Mouse (Mus musculus) midbrain, embryonic 15.5 days (tissue): ENCODE data around the gene Tead2. TPM values are rescaled to one million over a fixed set of nuclear protein-coding genes. Genes with fewer than 3 reads are reported as not detected.
"Not testable (repeated sequence)": the region's sequence is repeated elsewhere in the genome, so short reads cannot be mapped to it uniquely, and the experiment has no call there.

Experiments used
- ATAC-seq: fragments of 200-750 bp; cut with Nextera tagmentation; replicated peaks from 2 replicates; pipeline ENCODE4 v1.8.0; 2017; ENCODE audit warnings: moderate TSS enrichment
- H3K27ac ChIP-seq: fragments of 300-500 bp; sonication (generic); 2 replicates; pipeline ENCODE4 v1.5.1; 2015; ENCODE audit warnings: mild to moderate bottlenecking, inconsistent platforms
- H3K27me3 ChIP-seq: fragments of 300-500 bp; sonication (generic); replicated peaks from 2 replicates; pipeline ENCODE4 v1.6.1; 2015; ENCODE audit warnings: inconsistent platforms
- H3K36me3 ChIP-seq: fragments of 300-500 bp; sonication (generic); replicated peaks from 2 replicates; pipeline ENCODE4 v1.6.1; 2015; ENCODE audit warnings: inconsistent platforms
- H3K4me1 ChIP-seq: fragments of 300-500 bp; sonication (generic); 2 replicates; pipeline ENCODE4 v1.6.1; 2015; ENCODE audit warnings: inconsistent platforms
- H3K4me2 ChIP-seq: fragments of 300-500 bp; sonication (generic); 2 replicates; pipeline ENCODE4 v1.6.1; 2015; ENCODE audit warnings: inconsistent platforms, mild to moderate bottlenecking, moderate library complexity
- H3K4me3 ChIP-seq: fragments of 300-500 bp; sonication (generic); 2 replicates; pipeline ENCODE4 v1.5.1; 2015; ENCODE audit warnings: mild to moderate bottlenecking, inconsistent platforms
- H3K9ac ChIP-seq: fragments of 300-500 bp; sonication (generic); 2 replicates; pipeline ENCODE4 v1.6.1; 2015; ENCODE audit warnings: mild to moderate bottlenecking, inconsistent platforms
- H3K9me3 ChIP-seq: fragments of 300-500 bp; sonication (generic); 2 replicates; pipeline ENCODE4 v1.6.1; 2016; ENCODE audit warnings: inconsistent platforms
- WGBS: fragments of 180-500 bp; shearing (Covaris S2); methylation state at CpG from one replicate; pipeline ENCODE4 v1.1.7; 2015; ENCODE audit warnings: mixed read lengths; 5-methylcytosine and 5-hydroxymethylcytosine counted together
- polyA plus RNA-seq: library from polyadenylated mRNA; unstranded; fragments of >200 nt; fragmentation: Nextera tagmentation; extraction: Ambion mirVana; gene quantifications from 2 replicates; pipeline ENCODE4 v1.2.1, GENCODE M21; 2015

The Tead2 gene
- 45.7 and 55.8 TPM in 2 replicates for polyA plus RNA-seq

DNA sequence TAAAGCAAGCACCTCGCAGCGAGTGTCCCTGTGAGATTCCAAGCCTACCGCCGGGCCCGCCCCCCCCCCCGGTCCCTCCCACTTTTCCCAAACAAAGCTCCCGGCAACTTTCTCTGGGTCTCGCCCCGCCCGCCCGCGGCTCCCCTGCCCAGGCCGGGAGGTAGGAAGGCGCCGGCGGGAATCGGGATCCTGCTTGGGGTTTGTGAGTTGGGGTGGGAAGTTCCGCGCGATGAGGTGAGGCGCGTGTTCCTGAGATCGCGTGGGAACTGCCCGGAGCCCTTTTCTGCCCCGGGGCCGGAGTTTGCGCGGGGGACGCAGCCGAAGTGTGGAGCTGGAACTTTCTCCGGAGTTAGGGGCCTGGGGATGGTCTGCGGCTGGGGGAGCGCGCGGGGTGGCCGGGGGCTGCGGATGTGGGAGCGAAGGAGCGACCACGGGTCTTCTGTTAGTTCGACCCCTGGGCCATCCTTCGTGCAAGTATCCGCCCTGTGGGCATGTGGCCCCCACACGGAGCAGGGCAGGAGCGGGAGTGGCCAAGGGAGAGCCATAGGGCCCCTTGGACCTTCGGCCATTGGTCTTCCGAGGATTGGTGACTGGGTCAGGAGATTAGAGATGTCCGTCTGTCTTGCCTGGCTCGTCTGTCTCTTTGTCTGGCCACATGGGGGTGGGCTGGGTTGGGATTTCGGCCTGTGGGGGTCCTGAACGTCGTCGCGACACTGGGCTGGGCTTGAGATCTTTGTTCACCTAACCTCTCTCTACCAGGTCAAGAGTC lies at the start of gene Tead2:
Gene Tead2, plus strand, starts transcription at position 81 of the 769 bp plus-strand sequence.
- Histone ChIP-seq H3K4me2 (peak within 1 kb of the TSS; percentile 63), H3K27ac (peak within 1 kb of the TSS; percentile 71), H3K4me3 (peak within 1 kb of the TSS; percentile 42), H3K36me3 (no peaks in the 10 kb centered on the region), H3K9me3 (no peaks in the 10 kb centered on the region), H3K27me3 (peaks cover 15% of the 10 kb centered on the region), H3K9ac (peak within 1 kb of the TSS; percentile 43), H3K4me1 (peaks cover 19% of the 10 kb centered on the region)
- 2% methylated on average over 54 of the region's 55 CpGs for WGBS
- ATAC-seq: peak; percentile 43

DNA sequence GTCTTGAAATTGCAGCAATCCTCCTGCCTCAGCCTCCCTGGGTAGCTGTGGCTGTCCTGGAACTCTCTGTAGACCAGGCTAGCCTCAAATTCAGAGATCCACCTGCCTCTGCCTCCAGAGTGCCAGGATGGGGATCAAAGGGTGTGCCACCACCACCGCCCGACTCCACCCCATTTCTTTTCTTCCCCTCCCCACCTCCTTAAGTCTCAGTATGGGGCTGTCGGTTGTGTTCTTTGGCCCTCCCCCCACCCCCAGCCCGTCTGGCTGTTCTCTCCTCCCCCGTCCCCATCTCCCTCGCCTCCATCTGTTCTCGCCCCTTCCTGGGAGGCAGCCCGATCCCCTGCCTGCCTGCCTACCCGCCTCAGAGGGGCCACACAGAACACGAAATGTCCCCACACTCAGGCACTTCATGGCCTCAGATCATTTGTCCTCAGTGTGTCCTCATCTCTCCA lies 48.6 kb upstream of the Tead2 start:
- H3K36me3 ChIP-seq: no peaks in the 10 kb centered on the region
- H3K4me2 ChIP-seq: no peak overlapping the region
- no peak overlapping the region for H3K27ac ChIP-seq
- WGBS: 17% methylated on average over 10 of the region's 10 CpGs
- H3K9ac ChIP-seq: no peak overlapping the region
- peaks cover 78% of the 10 kb centered on the region for H3K27me3 ChIP-seq
- ATAC-seq: no peak
- peaks cover 30% of the 10 kb centered on the region for H3K4me1 ChIP-seq
- no peak overlapping the region for H3K4me3 ChIP-seq
- H3K9me3 ChIP-seq: no peaks in the 10 kb centered on the region

DNA sequence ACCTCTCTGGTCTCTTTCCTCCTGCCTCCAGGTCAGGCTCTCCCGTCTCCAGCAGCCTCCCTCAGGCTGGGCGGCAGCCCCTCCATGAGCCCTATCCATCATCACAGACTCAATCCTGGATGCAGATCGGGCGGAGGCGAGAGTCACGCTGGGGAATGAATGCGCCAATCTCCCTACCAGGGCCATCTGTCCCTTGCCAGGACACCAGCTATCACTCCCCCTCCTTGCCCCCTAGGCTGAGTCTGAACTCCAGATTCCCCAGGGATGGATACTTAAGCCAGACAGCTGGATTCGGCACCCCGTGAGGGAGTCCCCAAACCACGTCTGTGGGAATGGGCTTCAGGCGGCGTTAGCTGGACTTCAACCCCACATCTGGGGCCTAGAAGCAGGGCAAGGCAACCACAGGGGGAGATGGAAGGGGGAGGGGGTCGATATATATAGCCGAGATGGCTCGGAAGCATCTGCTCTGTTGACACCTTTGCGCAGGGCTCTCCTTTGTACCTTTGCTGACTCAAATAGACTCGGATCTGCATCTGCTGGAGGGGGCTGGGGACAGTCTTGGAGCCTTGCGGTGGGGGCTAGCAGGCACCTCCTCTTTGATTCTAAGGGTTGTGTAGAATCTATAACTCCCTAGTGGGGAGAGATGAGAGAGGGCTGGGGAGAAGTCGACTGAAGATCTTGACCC lies 47.6 kb upstream of the Tead2 start:
- peaks cover 23% of the 10 kb centered on the region for H3K4me1 ChIP-seq
- 2% methylated on average over 19 of the region's 19 CpGs for WGBS
- H3K27ac ChIP-seq: no peak overlapping the region
- H3K9ac ChIP-seq: no peak overlapping the region
- H3K27me3 ChIP-seq: peaks cover 78% of the 10 kb centered on the region
- H3K4me3 ChIP-seq: peak overlapping the region; percentile 2; the same call in 1 of the 2 replicates
- H3K36me3 ChIP-seq: no peaks in the 10 kb centered on the region
- H3K9me3 ChIP-seq: no peaks in the 10 kb centered on the region
- peak overlapping the region; percentile 26 for H3K4me2 ChIP-seq
- ATAC-seq: no peak

DNA sequence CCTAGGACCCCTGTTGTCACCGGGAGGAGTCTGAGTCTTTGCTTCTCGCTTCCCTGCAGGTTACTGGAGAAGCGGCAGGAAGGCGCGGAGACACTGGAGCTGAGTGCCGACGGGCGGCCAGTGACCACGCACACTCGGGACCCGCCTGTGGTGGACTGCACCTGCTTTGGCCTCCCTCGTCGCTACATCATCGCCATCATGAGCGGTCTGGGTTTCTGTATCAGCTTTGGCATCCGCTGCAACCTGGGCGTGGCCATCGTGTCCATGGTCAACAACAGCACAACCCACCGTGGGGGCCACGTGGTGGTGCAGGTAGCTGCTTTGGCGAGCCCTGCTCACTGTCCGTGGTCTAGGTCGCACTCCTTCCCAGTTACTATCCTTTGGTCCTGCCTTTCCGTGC lies 46.9 kb upstream of the Tead2 start:
- Histone ChIP-seq H3K9ac (no peak overlapping the region), H3K9me3 (no peaks in the 10 kb centered on the region), H3K4me1 (peaks cover 21% of the 10 kb centered on the region), H3K27me3 (peaks cover 70% of the 10 kb centered on the region), H3K27ac (no peak overlapping the region), H3K4me3 (peak overlapping the region; percentile 8; the same call in 1 of the 2 replicates), H3K36me3 (no peaks in the 10 kb centered on the region), H3K4me2 (peak overlapping the region; percentile 37)
- 4% methylated on average over 24 of the region's 24 CpGs for WGBS
- ATAC-seq: no peak

DNA sequence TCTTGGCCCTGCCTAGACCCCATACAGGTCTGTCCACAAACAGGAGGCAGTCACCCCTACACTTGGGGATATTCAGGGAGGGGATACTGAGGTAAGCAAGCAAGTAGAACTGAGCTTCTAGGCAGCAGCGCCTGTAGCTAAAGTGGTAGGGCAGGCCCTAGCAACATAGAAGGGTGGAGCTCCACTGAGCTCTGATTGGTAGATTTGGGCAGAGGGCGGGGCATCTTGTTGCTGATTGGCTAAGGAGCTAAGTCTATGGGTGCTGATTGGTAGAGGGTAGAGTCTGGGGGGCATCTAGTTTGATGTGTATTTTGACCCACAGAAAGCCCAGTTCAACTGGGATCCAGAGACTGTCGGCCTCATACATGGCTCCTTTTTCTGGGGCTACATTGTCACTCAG lies 46.1 kb upstream of the Tead2 start:
- H3K4me2 ChIP-seq: no peak overlapping the region
- H3K9ac ChIP-seq: no peak overlapping the region
- no peak for ATAC-seq
- H3K27me3 ChIP-seq: peaks cover 70% of the 10 kb centered on the region
- no peaks in the 10 kb centered on the region for H3K9me3 ChIP-seq
- no peaks in the 10 kb centered on the region for H3K36me3 ChIP-seq
- H3K4me3 ChIP-seq: no peak overlapping the region
- 93% methylated on average over 3 of the region's 3 CpGs for WGBS
- no peak overlapping the region for H3K27ac ChIP-seq
- H3K4me1 ChIP-seq: peaks cover 15% of the 10 kb centered on the region

DNA sequence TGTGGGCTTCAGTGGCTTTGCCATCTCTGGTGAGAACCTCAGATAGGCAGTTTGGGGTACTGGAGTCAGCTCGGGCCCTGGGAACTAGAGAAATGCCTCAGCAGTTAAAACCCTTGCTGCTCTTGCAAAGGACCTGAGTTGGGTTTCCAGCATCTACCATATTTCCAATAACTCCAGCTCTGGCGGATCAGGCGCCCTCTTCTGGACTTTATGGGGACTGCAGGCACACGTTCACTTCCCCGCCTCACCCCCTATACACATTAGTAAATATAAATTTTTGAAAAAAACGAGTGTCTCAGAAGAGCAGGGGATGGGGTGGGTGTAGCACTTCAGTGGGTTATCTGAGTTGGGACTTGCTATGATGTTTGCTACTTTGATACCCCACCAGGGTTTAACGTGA lies 42.6 kb upstream of the Tead2 start:
- 57% methylated on average over 7 of the region's 7 CpGs for WGBS

DNA sequence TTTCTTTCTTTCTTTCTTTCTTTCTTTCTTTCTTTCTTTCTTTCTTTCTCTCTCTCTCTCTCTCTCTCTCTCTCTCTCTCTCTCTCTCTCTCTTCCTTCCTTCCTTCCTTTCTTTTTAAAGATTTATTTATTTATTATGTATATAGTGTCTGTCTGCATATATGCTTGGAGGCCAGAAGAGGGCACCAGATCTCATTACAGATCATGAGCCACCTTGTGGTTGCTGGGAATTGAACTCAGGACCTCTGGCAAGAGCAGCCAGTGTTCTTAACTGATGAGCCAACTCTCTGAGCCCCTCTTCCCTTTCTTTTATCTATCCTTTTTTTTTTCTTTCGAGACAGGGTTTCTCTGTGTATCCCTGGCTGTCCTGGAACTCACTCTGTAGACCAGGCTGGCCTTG lies 41.8 kb upstream of the Tead2 start:
- ATAC-seq: not testable (repeated sequence)
- WGBS: 50% methylated on average over 1 of the region's 1 CpGs
- peaks cover 16% of the 10 kb centered on the region for H3K4me1 ChIP-seq

More for the DNA sequence above, 42.6 kb upstream of the Tead2 start:
- no peak for ATAC-seq
- Histone ChIP-seq H3K27me3 (peaks cover 71% of the 10 kb centered on the region), H3K4me1 (peaks cover 24% of the 10 kb centered on the region), H3K4me3 (no peak overlapping the region), H3K4me2 (no peak overlapping the region), H3K9ac (no peak overlapping the region), H3K9me3 (no peaks in the 10 kb centered on the region), H3K27ac (no peak overlapping the region), H3K36me3 (no peaks in the 10 kb centered on the region)

DNA sequence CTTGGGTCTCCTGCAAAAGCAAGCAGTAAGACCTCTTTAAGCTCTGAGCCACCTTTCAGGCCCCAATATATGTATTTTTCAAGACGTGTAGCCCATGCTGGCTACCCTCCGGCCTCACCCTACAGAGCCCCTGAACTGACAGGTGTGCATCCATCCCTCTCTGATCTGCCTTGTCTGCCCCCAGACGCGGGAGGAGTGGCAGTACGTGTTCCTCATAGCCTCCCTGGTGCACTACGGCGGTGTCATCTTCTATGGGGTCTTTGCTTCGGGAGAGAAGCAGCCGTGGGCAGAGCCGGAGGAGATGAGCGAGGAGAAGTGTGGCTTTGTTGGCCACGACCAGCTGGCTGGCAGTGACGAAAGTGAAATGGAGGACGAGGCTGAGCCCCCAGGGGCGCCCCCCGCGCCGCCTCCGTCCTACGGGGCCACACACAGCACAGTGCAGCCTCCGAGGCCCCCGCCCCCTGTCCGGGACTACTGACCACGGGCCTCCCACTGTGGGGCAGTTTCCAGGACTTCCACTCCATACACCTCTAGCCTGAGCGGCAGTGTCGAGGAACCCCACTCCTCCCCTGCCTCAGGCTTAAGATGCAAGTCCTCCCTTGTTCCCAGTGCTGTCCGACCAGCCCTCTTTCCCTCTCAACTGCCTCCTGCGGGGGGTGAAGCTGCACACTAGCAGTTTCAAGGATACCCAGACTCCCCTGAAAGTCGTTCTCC lies 40.8 kb upstream of the Tead2 start:
- WGBS: 2% methylated on average over 29 of the region's 29 CpGs
- Histone ChIP-seq H3K9ac (no peak overlapping the region), H3K27ac (no peak overlapping the region), H3K4me2 (no peak overlapping the region), H3K9me3 (no peaks in the 10 kb centered on the region), H3K27me3 (peaks cover 71% of the 10 kb centered on the region), H3K4me3 (no peak overlapping the region), H3K36me3 (no peaks in the 10 kb centered on the region), H3K4me1 (peaks cover 14% of the 10 kb centered on the region)
- ATAC-seq: no peak

More for the DNA sequence above, 41.8 kb upstream of the Tead2 start:
- H3K9ac ChIP-seq, H3K4me3 ChIP-seq, H3K9me3 ChIP-seq, H3K36me3 ChIP-seq, H3K27ac ChIP-seq, H3K4me2 ChIP-seq: not testable (repeated sequence)
- peaks cover 71% of the 10 kb centered on the region for H3K27me3 ChIP-seq

DNA sequence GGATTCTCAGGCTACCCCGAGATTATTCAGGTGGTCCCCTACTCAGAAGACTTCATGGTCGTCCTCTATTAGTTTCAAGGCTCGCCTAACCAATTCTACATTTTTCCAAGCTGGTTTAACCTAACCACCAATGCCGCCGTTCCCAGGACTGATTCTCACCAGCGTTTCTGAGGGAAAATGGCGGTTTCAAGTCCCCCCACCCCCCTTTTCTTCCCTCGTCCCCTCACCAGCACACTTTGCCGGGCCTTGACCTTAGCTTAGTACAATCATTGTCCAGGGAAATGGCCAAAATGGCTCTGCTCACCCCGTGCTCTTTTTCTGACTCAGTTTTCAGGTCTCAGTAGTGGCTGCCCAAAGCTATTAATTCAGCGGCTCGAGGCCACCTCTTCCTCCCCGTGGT lies 40.2 kb upstream of the Tead2 start:
- no peaks in the 10 kb centered on the region for H3K9me3 ChIP-seq
- H3K27ac ChIP-seq: no peak overlapping the region
- peaks cover 14% of the 10 kb centered on the region for H3K4me1 ChIP-seq
- WGBS: 4% methylated on average over 13 of the region's 13 CpGs
- H3K27me3 ChIP-seq: peaks cover 71% of the 10 kb centered on the region
- no peaks in the 10 kb centered on the region for H3K36me3 ChIP-seq
- H3K4me2 ChIP-seq: no peak overlapping the region
- no peak overlapping the region for H3K9ac ChIP-seq
- no peak for ATAC-seq
- H3K4me3 ChIP-seq: no peak overlapping the region

DNA sequence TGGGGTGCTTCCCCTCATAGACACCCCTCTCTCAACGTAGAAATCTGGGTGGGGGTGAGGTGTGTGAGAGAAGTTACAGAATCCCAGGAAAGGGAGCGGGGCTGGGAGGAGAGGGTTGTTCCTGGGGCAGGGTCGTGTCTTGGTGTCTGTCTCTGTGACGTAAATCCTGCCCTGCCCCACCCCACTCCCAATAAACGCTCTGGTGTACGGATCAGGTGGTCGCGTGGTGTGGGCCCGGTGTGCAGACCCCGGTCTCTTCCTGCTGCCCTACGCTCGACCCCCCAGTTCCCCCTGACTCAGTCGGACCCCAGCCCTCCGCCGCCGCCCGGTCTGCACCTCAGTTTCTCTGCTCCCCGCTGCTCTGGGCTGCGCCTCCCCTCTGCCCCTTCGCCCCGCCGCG lies 39.6 kb upstream of the Tead2 start:
- peak overlapping the region; percentile 18 for H3K4me3 ChIP-seq
- no peaks in the 10 kb centered on the region for H3K36me3 ChIP-seq
- H3K27ac ChIP-seq: no peak overlapping the region
- peaks cover 15% of the 10 kb centered on the region for H3K4me1 ChIP-seq
- ATAC-seq: no peak
- WGBS: 2% methylated on average over 23 of the region's 23 CpGs
- H3K27me3 ChIP-seq: peaks cover 76% of the 10 kb centered on the region
- H3K9ac ChIP-seq: 0 out of 2 replicates have a peak overlapping the region, but pooled peaks have one; percentile 4
- H3K9me3 ChIP-seq: no peaks in the 10 kb centered on the region
- H3K4me2 ChIP-seq: peak overlapping the region; percentile 35

DNA sequence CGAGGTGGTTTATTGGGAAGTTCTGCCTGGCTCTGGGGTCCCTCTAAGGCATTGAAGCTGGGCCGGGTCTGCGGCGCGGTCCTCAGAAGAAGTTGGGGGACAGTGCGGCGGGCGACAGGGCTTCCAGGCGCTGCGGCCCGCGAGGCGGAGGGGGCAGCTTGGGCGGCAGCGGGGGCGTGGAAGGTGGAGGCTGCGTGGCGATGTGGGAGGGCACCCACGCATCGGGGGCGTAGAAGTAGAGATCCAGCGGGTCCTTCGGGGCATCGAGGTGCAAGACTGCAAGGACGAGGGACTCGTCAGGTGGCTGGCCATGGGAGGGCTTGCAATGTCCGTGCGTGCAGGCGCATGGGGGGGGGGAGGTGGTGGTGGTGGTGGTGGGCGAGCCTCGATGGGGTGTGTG lies 39.2 kb upstream of the Tead2 start:
- H3K4me3 ChIP-seq: peak overlapping the region; percentile 18
- 0 out of 2 replicates have a peak overlapping the region, but pooled peaks have one; percentile 4 for H3K9ac ChIP-seq
- no peaks in the 10 kb centered on the region for H3K9me3 ChIP-seq
- no peak overlapping the region for H3K27ac ChIP-seq
- H3K4me1 ChIP-seq: peaks cover 19% of the 10 kb centered on the region
- H3K4me2 ChIP-seq: peak overlapping the region; percentile 35
- WGBS: 4% methylated on average over 28 of the region's 31 CpGs
- no peaks in the 10 kb centered on the region for H3K36me3 ChIP-seq
- no peak for ATAC-seq
- peaks cover 80% of the 10 kb centered on the region for H3K27me3 ChIP-seq

DNA sequence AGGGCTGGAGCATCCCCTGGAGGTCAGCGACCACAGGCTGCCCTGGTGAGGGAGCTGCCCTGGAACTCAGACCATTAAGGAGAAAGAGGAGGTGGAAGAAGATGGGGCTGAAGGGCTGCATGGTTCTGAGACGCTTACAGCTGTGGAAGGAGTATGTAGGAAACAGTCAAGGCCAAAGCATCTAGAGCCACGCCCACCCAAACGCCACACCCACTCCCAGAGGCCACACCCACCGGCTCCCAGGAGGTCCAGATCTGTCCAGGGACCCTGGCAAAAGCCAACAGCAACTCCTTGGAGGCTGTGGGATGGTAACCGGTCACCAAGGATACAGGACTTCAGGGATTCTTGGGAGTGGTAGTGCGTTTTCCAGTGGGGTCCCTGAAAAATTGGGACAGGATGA lies 37.0 kb upstream of the Tead2 start:
- Histone ChIP-seq H3K4me2 (no peak overlapping the region), H3K27ac (no peak overlapping the region), H3K9me3 (no peaks in the 10 kb centered on the region), H3K4me3 (no peak overlapping the region), H3K9ac (no peak overlapping the region), H3K27me3 (peaks cover 96% of the 10 kb centered on the region), H3K4me1 (peaks cover 33% of the 10 kb centered on the region), H3K36me3 (no peaks in the 10 kb centered on the region)
- ATAC-seq: no peak
- WGBS: 24% methylated on average over 7 of the region's 7 CpGs
